17 mouse cellular contexts compared by ENCODE assay signal in the genomic region with DNA sequence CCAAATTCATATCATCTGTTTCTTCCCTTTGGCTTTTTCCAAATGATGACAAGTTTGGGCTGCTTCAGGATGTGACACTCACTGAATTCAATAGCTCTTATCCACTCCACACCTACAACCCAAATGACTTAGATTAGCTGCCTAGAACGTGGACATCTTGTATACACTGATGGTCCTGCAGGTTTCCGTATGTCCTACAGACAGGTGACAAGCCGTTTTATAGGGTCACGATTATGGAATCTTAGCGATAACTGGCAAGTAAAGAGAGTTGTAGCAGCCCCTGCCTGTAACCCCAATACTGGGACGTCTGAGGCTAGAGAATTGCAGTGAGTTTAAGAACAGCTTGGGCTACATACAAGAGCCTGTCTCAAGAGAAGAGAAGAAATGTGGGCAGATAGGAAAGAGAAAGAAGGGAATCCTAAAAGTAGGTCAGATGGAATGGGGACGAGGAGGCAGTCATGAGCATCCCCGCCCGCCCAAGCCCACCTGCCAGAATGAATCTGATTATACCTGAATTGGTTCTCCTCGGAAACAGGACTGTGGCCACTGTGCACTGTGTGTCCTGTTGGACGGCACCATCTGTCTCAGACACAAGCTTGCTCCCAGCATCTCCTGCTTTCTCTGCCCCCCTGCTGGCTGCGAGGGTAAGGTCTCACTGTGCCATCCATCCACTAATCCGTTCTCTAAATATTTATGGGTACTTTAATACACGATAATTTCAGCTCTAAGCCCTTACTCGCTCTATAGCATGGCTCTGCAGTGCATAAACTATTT. TPM values are rescaled to one million over a fixed set of nuclear protein-coding genes. Genes with fewer than 3 reads are reported as not detected.
DNase-seq lines count a peak whose midpoint lies in the region; ATAC-seq and TF ChIP-seq lines count a peak whose summit lies in the region.
"Had no signal": no experiment of that assay in that cellular context is flagged by ENCODE, and none has a peak within 500 bp of the region (broad histone marks: within the 10 kb centered on the region; RNA-seq: fewer than 3 reads in every experiment).

No protein-coding gene starts in this region.

- 65% methylated on average over 14 of the region's 15 CpGs for WGBS in hindbrain, embryonic 16.5 days
- WGBS in hindbrain, embryonic 10.5 days = 79% methylated on average over 15 of the region's 15 CpGs
- 54% methylated on average over 15 of the region's 15 CpGs for WGBS in lung, postnatal 0 days

- H3K27ac ChIP-seq in hindbrain, embryonic 16.5 days (ENCODE audit: low read depth, low read length) = no peak overlapping the region
- no peak overlapping the region for H3K27ac ChIP-seq in hindbrain, embryonic 10.5 days
- H3K27ac ChIP-seq in lung, postnatal 0 days (ENCODE audit: low read length) = no peak overlapping the region
- H3K27ac ChIP-seq: heart, embryonic 13.5 days; hindbrain, embryonic 12.5 days; liver, embryonic 13.5 days; midbrain, embryonic 12.5 days had no signal

- H3K4me2 ChIP-seq in hindbrain, embryonic 16.5 days (ENCODE audit: low read length) = no peak overlapping the region
- H3K4me2 ChIP-seq in lung, postnatal 0 days (replicated peaks; ENCODE audit: low read depth, low read length) = no peak overlapping the region
- H3K4me2 ChIP-seq: heart, embryonic 13.5 days; hindbrain, embryonic 12.5 days; liver, embryonic 13.5 days; midbrain, embryonic 12.5 days had no signal

- H3K9ac ChIP-seq in hindbrain, embryonic 16.5 days (ENCODE audit: low read depth, low read length) = no peak overlapping the region
- H3K9ac ChIP-seq in lung, postnatal 0 days (replicated peaks; ENCODE audit: low read depth) = no peak overlapping the region
- H3K9ac ChIP-seq: heart, embryonic 13.5 days; hindbrain, embryonic 12.5 days; liver, embryonic 13.5 days; midbrain, embryonic 12.5 days had no signal

- H3K9me3 ChIP-seq in hindbrain, embryonic 16.5 days (ENCODE audit: control insufficient read depth, low read length) = no peaks in the 10 kb centered on the region
- no peaks in the 10 kb centered on the region for H3K9me3 ChIP-seq in hindbrain, embryonic 10.5 days
- H3K9me3 ChIP-seq in lung, postnatal 0 days (ENCODE audit: low read length) = no peaks in the 10 kb centered on the region
- H3K9me3 ChIP-seq: G1E; heart, embryonic 13.5 days; hindbrain, embryonic 12.5 days; liver, embryonic 13.5 days; midbrain, embryonic 12.5 days had no signal

- no peaks in the 10 kb centered on the region for H3K36me3 ChIP-seq in hindbrain, embryonic 16.5 days (ENCODE audit: control insufficient read depth, insufficient read depth, low read length)
- no peaks in the 10 kb centered on the region for H3K36me3 ChIP-seq in hindbrain, embryonic 10.5 days
- H3K36me3 ChIP-seq in lung, postnatal 0 days (ENCODE audit: insufficient read depth, low read length) = no peaks in the 10 kb centered on the region
- H3K36me3 ChIP-seq: G1E; heart, embryonic 13.5 days; hindbrain, embryonic 12.5 days; liver, embryonic 13.5 days; midbrain, embryonic 12.5 days had no signal

- intact Hi-C loops in gastrocnemius, postnatal 36 days (cut with DNase I) = no loop called here

- TF ChIP-seq EP300 in lung, postnatal 0 days (IDR thresholded peaks at IDR 0.05) = no peak

- peaks cover 5% of the 10 kb centered on the region; the same call in 1 of the 2 replicates for H3K27me3 ChIP-seq in hindbrain, embryonic 16.5 days (replicated peaks; ENCODE audit: control insufficient read depth, insufficient read depth, low read length)
- H3K27me3 ChIP-seq in hindbrain, embryonic 10.5 days (ENCODE audit: insufficient read depth, poor library complexity, severe bottlenecking) = peaks cover 18% of the 10 kb centered on the region
- H3K27me3 ChIP-seq in lung, postnatal 0 days (replicated peaks; ENCODE audit: insufficient read depth, low read length) = no peaks in the 10 kb centered on the region

- no peak for TF ChIP-seq CTCF in lung, postnatal 0 days (IDR thresholded peaks at IDR 0.05)

- DNase-seq in hindbrain, embryonic 10.5 days (ENCODE audit: low spot score) = no peak
- peak; percentile 90 for DNase-seq in brain, adult 2 months (ENCODE audit: low read depth, low spot score)
- DNase-seq in cerebellum, adult 11-12 months = peak; percentile 91
- peak; percentile 29 to 57 for DNase-seq in cerebellum, postnatal 4 days (ENCODE audit: low spot score in 2 of 2)
- DNase-seq in lung, postnatal 0 days (ENCODE audit: low spot score) = no peak
- DNase-seq in gastrocnemius, postnatal 36 days = no peak
- DNase-seq: adrenal gland, postnatal 14 days; gastrocnemius, postnatal 14 days; liver, embryonic 13.5 days; lung, postnatal 14 days; thymus, adult 18-20 months had no signal

- H3K4me1 ChIP-seq in hindbrain, embryonic 16.5 days (ENCODE audit: control insufficient read depth, insufficient read depth, low read depth, low read length) = peaks cover 6% of the 10 kb centered on the region; the same call in 1 of the 2 replicates
- H3K4me1 ChIP-seq in hindbrain, embryonic 10.5 days (replicated peaks) = peaks cover 7% of the 10 kb centered on the region; the same call in 1 of the 2 replicates
- H3K4me1 ChIP-seq in lung, postnatal 0 days (ENCODE audit: insufficient read depth, low read depth, low read length) = no peaks in the 10 kb centered on the region

- peak; percentile 55 for ATAC-seq in hindbrain, embryonic 16.5 days
- ATAC-seq in erythroid progenitor cell, adult 5-6 weeks (replicated peaks; ENCODE audit: low FRiP score, poor library complexity, severe bottlenecking) = no peak
- no peak for ATAC-seq in lung, postnatal 0 days

- no peak overlapping the region for H3K4me3 ChIP-seq in hindbrain, embryonic 16.5 days (ENCODE audit: low read length)
- no peak overlapping the region for H3K4me3 ChIP-seq in hindbrain, embryonic 10.5 days
- no peak overlapping the region for H3K4me3 ChIP-seq in lung, postnatal 0 days (ENCODE audit: low read depth, low read length)
- H3K4me3 ChIP-seq: heart, embryonic 13.5 days; hindbrain, embryonic 12.5 days; liver, embryonic 13.5 days; midbrain, embryonic 12.5 days had no signal

RNA-seq across cellular contexts. Expression of a gene that starts 39.6 kb away (rescaled TPM):
- polyA plus RNA-seq in hindbrain, embryonic 16.5 days (2015; fragmentation: Nextera tagmentation; extraction: Ambion mirVana) = 8.2 and 9.7 TPM in 2 replicates
- polyA plus RNA-seq in hindbrain, embryonic 10.5 days (2016; fragmentation: Nextera tagmentation; extraction: Ambion mirVana) = 10.3 and 14.9 TPM in 2 replicates
- 13.0 and 20.5 TPM in 2 replicates for total RNA-seq in erythroid progenitor cell, adult 5-6 weeks (2015; ENCODE audit: low replicate concordance)
- total RNA-seq in erythroid progenitor cell, adult 5-6 weeks (2017; ENCODE audit: low replicate concordance) = 13.9 and 16.8 TPM in 2 replicates
- 13.6 and 14.9 TPM in 2 replicates for polyA plus RNA-seq in lung, postnatal 0 days (2015; fragmentation: Nextera tagmentation; extraction: Ambion mirVana)
- total RNA-seq in gastrocnemius, postnatal 36 days (2021) = 10 to 100 TPM in 1 of 2 experiments, 1 to 10 TPM in 1; 8.8 to 13.4 TPM

Comparison
In these comparisons a context has a peak if more than half of its experiments do, and no peak if none do; other contexts are left out.
1. DNase-seq: peak in brain, adult 2 months (single experiment), cerebellum, adult 11-12 months (single experiment) and cerebellum, postnatal 4 days (2 of 2); none in hindbrain, embryonic 10.5 days (single experiment), lung, postnatal 0 days (single experiment) and gastrocnemius, postnatal 36 days (0 of 2).